In the genomic region with DNA sequence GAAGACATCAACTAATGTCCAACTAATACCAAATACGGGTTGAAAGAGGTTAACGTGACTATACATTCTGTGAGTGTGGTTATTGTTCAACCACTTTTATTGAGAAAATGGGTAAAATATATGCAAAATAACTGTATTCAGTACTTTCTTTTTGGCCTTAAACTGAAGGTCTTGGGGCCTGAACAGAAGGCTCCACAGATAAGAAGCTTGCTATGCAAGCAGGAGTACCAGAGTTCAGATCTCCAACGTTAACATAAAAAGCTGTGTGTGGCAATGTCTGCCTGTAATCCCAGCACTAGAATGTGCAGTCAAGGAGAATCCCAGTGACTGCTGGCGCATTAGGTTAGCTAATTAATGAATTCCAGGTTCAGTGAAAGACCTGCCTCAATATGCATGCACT, we compare ENCODE assay signal across 29 mouse cellular contexts.
DNase-seq lines count a peak whose midpoint lies in the region; ATAC-seq and TF ChIP-seq lines count a peak whose summit lies in the region.
"Had no signal": no experiment of that assay in that cellular context is flagged by ENCODE, and none has a peak within 500 bp of the region (broad histone marks: within the 10 kb centered on the region; RNA-seq: fewer than 3 reads in every experiment).

No protein-coding gene starts in this region.

- no peaks in the 10 kb centered on the region for H3K36me3 ChIP-seq in liver, embryonic 11.5 days (ENCODE audit: control insufficient read depth, insufficient read depth, low read length)
- H3K36me3 ChIP-seq in liver, postnatal 0 days (replicated peaks; ENCODE audit: insufficient read depth, low read length): no peaks in the 10 kb centered on the region
- H3K36me3 ChIP-seq in forebrain, embryonic 12.5 days (replicated peaks): no peaks in the 10 kb centered on the region
- H3K36me3 ChIP-seq: G1E; heart, embryonic 10.5 days; heart, embryonic 13.5 days had no signal

- no peak for DNase-seq in liver, embryonic 11.5 days (ENCODE audit: low spot score)
- DNase-seq in liver, postnatal 0 days: no peak
- DNase-seq in c-Kit-positive CD71-positive TER-119-negative erythroid progenitor cells, embryonic 14.5 days (ENCODE audit: low read depth): peak; percentile 13
- no peak for DNase-seq in cerebellum, postnatal 4 days (ENCODE audit: low spot score in 2 of 2)
- DNase-seq: adrenal gland, adult 2 months; adrenal gland, postnatal 25 days; B cell, adult 2 months; cerebellum, adult 11 months; cerebellum, adult 8-10 months; cerebellum, postnatal 10 days; cerebellum, postnatal 36 days; gastrocnemius, postnatal 10 days; gastrocnemius, postnatal 36 days; heart, adult 2 months; heart, postnatal 14 days; heart, postnatal 4 days had no signal

- 0 out of 2 replicates have a peak, but pooled peaks have one; percentile 51 for ATAC-seq in liver, embryonic 11.5 days (replicated peaks; ENCODE audit: low FRiP score)
- no peak for ATAC-seq in liver, postnatal 0 days
- ATAC-seq in erythroblast, adult 5-6 weeks (replicated peaks; ENCODE audit: low FRiP score, poor library complexity, severe bottlenecking): 0 out of 2 replicates have a peak, but pooled peaks have one; percentile 51
- ATAC-seq in megakaryocyte-erythroid progenitor cell, adult 5-6 weeks (replicated peaks; ENCODE audit: low FRiP score, low TSS enrichment, poor library complexity, severe bottlenecking): peak; percentile 76
- ATAC-seq in forebrain, embryonic 12.5 days (ENCODE audit: low FRiP score): no peak
- ATAC-seq: forebrain, embryonic 13.5 days; forebrain, embryonic 16.5 days; hindbrain, postnatal 0 days; inflammation-experienced regulatory T-cells, adult 6 months; intestine, embryonic 16.5 days had no signal

- H3K4me2 ChIP-seq in liver, embryonic 11.5 days: no peak overlapping the region
- H3K4me2 ChIP-seq in liver, postnatal 0 days (ENCODE audit: low read depth, low read length): no peak overlapping the region
- no peak overlapping the region for H3K4me2 ChIP-seq in forebrain, embryonic 12.5 days
- H3K4me2 ChIP-seq: forebrain, embryonic 13.5 days; heart, embryonic 13.5 days; hindbrain, embryonic 14.5 days had no signal

- no peak overlapping the region for H3K4me3 ChIP-seq in liver, embryonic 11.5 days (ENCODE audit: low read depth, low read length)
- H3K4me3 ChIP-seq in liver, postnatal 0 days (ENCODE audit: low read depth, low read length): no peak overlapping the region
- no peak overlapping the region for H3K4me3 ChIP-seq in forebrain, embryonic 12.5 days (replicated peaks)
- H3K4me3 ChIP-seq: forebrain, embryonic 13.5 days; heart, adult 2 months; heart, embryonic 10.5 days; heart, embryonic 13.5 days had no signal

- WGBS in liver, embryonic 11.5 days: 75% methylated on average over 4 of the region's 4 CpGs
- WGBS in liver, postnatal 0 days (ENCODE audit: insufficient replicate concordance): 70% methylated on average over 4 of the region's 4 CpGs
- 79% methylated on average over 4 of the region's 4 CpGs for WGBS in forebrain, embryonic 12.5 days

- no peaks in the 10 kb centered on the region for H3K27me3 ChIP-seq in liver, embryonic 11.5 days (replicated peaks; ENCODE audit: control insufficient read depth, insufficient read depth, low read length)
- no peaks in the 10 kb centered on the region for H3K27me3 ChIP-seq in liver, postnatal 0 days (ENCODE audit: insufficient read depth, low read length)
- no peaks in the 10 kb centered on the region for H3K27me3 ChIP-seq in forebrain, embryonic 12.5 days
- H3K27me3 ChIP-seq: CH12.LX; forebrain, embryonic 13.5 days; heart, embryonic 13.5 days had no signal

- H3K9me3 ChIP-seq in liver, embryonic 11.5 days (ENCODE audit: control insufficient read depth, low read length): no peaks in the 10 kb centered on the region
- no peaks in the 10 kb centered on the region for H3K9me3 ChIP-seq in liver, postnatal 0 days (ENCODE audit: low read length)
- no peaks in the 10 kb centered on the region for H3K9me3 ChIP-seq in forebrain, embryonic 12.5 days
- H3K9me3 ChIP-seq: forebrain, embryonic 13.5 days; G1E; heart, embryonic 10.5 days had no signal

- H3K9ac ChIP-seq in liver, embryonic 11.5 days (ENCODE audit: low read depth, low read length): no peak overlapping the region
- H3K9ac ChIP-seq in liver, postnatal 0 days (replicated peaks): no peak overlapping the region
- no peak overlapping the region for H3K9ac ChIP-seq in forebrain, embryonic 12.5 days
- H3K9ac ChIP-seq: forebrain, embryonic 13.5 days; heart, embryonic 13.5 days; hindbrain, embryonic 14.5 days had no signal

- TF ChIP-seq CTCF in liver, postnatal 0 days (IDR thresholded peaks at IDR 0.05; ENCODE audit: low read depth): no peak

- H3K27ac ChIP-seq in liver, embryonic 11.5 days (ENCODE audit: low read depth, low read length): no peak overlapping the region
- H3K27ac ChIP-seq in liver, postnatal 0 days (ENCODE audit: low read depth): no peak overlapping the region
- H3K27ac ChIP-seq in forebrain, embryonic 12.5 days: no peak overlapping the region
- H3K27ac ChIP-seq: forebrain, embryonic 13.5 days; heart, adult 2 months; heart, embryonic 10.5 days; heart, embryonic 13.5 days; hindbrain, embryonic 14.5 days; hindbrain, postnatal 0 days had no signal

- H3K4me1 ChIP-seq in liver, embryonic 11.5 days (replicated peaks; ENCODE audit: control insufficient read depth, insufficient read depth, low read length): peaks cover 9% of the 10 kb centered on the region
- no peaks in the 10 kb centered on the region for H3K4me1 ChIP-seq in liver, postnatal 0 days (ENCODE audit: insufficient read depth)
- H3K4me1 ChIP-seq in forebrain, embryonic 12.5 days: no peaks in the 10 kb centered on the region
- H3K4me1 ChIP-seq: forebrain, embryonic 13.5 days; heart, embryonic 13.5 days had no signal

- TF ChIP-seq EP300 in liver, postnatal 0 days (IDR thresholded peaks at IDR 0.05; ENCODE audit: low read depth): no peak

Comparison
In these comparisons a context has a peak if more than half of its experiments do, and no peak if none do; other contexts are left out.
1. ATAC-seq: peak in liver, embryonic 11.5 days (single experiment), erythroblast, adult 5-6 weeks (single experiment) and megakaryocyte-erythroid progenitor cell, adult 5-6 weeks (single experiment); none in liver, postnatal 0 days (single experiment) and forebrain, embryonic 12.5 days (single experiment).